Mouse (Mus musculus) T-helper 17 cell (primary cell): Measurements from ENCODE around the gene Kpna1.
"Not testable (repeated sequence)": the region's sequence is repeated elsewhere in the genome, so short reads cannot be mapped to it uniquely, and the experiment has no call there.

Experiments
- in situ Hi-C, 2 experiments: fragments of 300-600 bp; cut with MboI, MseI; formaldehyde crosslinking; loops; 1 replicate in 1 of 2; 2 replicates in 1 of 2; pipeline ENCODE4 v1.15.1; 2025; ENCODE audit warnings: high pct_unique_total_duplicates in 2 of 2

Kpna1 gene

GRCm38 (mm10) chr16:35978450-35978849 is at the start of gene Kpna1:
Gene Kpna1, plus strand, starts transcription at chr16:35978750.
- in situ Hi-C loops, result not testable (repeated sequence)

GRCm38 (mm10) chr16:35932179-35933055 is 46.1 kb upstream of the Kpna1 start:
- in situ Hi-C loops, result loop anchor here (5.0 to 10.0 kb wide), 2 partner anchors 60 to 188 kb away; partner anchors contain the start of gene Parp14 (in 1 of the 2)

GRCm38 (mm10) chr16:35933181-35933580 is 45.4 kb upstream of the Kpna1 start:
- in situ Hi-C loops, result loop anchor here (5.0 to 10.0 kb wide), 2 partner anchors 61 to 188 kb away; partner anchors contain the start of gene Parp14 (in 1 of the 2)

GRCm38 (mm10) chr16:35938211-35939151 is 40.1 kb upstream of the Kpna1 start, which contains the start of the genes Parp9 and Dtx3l:
Gene Parp9, plus strand, starts transcription at chr16:35938470.
Gene Dtx3l, minus strand, starts transcription at chr16:35939151.
- in situ Hi-C loops, result loop anchor here in 1 of 2 experiments (5.0 to 10.0 kb wide), 2 partner anchors 66 to 194 kb away; partner anchors contain the start of gene Parp14

- in situ Hi-C loops, result loop anchor here in 1 of 2 experiments (5.0 to 10.0 kb wide), 2 partner anchors 67 to 194 kb away; partner anchors contain the start of gene Parp14
These were observed 39.3 kb upstream of the Kpna1 start for GRCm38 (mm10) chr16:35939261-35939660.

- in situ Hi-C loops, result loop anchor here (5.0 to 10.0 kb wide), 3 partner anchors 67 to 665 kb away; partner anchors contain the start of gene Parp14 (in 1 of the 2)
These were observed 38.9 kb upstream of the Kpna1 start for GRCm38 (mm10) chr16:35939690-35940089.

- in situ Hi-C loops, result loop anchor here in 1 of 2 experiments (10.0 kb wide), 1 partner anchor 663 kb away; no protein-coding TSS in a partner anchor
These were observed 37.2 kb upstream of the Kpna1 start for GRCm38 (mm10) chr16:35941382-35941781.

GRCm38 (mm10) chr16:35949264-35949663 is 29.3 kb upstream of the Kpna1 start:
- in situ Hi-C loops, result loop anchor here in 1 of 2 experiments (10.0 kb wide), 1 partner anchor 656 kb away; no protein-coding TSS in a partner anchor

- in situ Hi-C loops, result loop anchor here in 1 of 2 experiments (25.0 kb wide), 1 partner anchor 589 kb away; the partner anchor contains the start of gene Sec22a
These were observed 27.3 kb upstream of the Kpna1 start for GRCm38 (mm10) chr16:35951216-35951615.

GRCm38 (mm10) chr16:35952628-35953130 is 25.9 kb upstream of the Kpna1 start:
- in situ Hi-C loops, result loop anchor here in 1 of 2 experiments (25.0 kb wide), 1 partner anchor 590 kb away; the partner anchor contains the start of gene Sec22a

- in situ Hi-C loops, result loop anchor here in 1 of 2 experiments (25.0 kb wide), 1 partner anchor 604 kb away; the partner anchor contains the start of gene Sec22a
These were observed 12.6 kb upstream of the Kpna1 start for GRCm38 (mm10) chr16:35965991-35966390.

GRCm38 (mm10) chr16:35966411-35967115 is 12.0 kb upstream of the Kpna1 start:
- in situ Hi-C loops, result loop anchor here in 1 of 2 experiments (25.0 kb wide), 1 partner anchor 604 kb away; the partner anchor contains the start of gene Sec22a

- in situ Hi-C loops, result loop anchor here in 1 of 2 experiments (25.0 kb wide), 1 partner anchor 605 kb away; the partner anchor contains the start of gene Sec22a
These were observed 11.2 kb upstream of the Kpna1 start for GRCm38 (mm10) chr16:35967319-35967718.

GRCm38 (mm10) chr16:35968149-35968548 is 10.4 kb upstream of the Kpna1 start:
- in situ Hi-C loops, result loop anchor here in 1 of 2 experiments (25.0 kb wide), 1 partner anchor 606 kb away; the partner anchor contains the start of gene Sec22a

- in situ Hi-C loops, result loop anchor here in 1 of 2 experiments (25.0 kb wide), 1 partner anchor 612 kb away; the partner anchor contains the start of gene Sec22a
These were observed 4.5 kb upstream of the Kpna1 start for GRCm38 (mm10) chr16:35974021-35974420.

GRCm38 (mm10) chr16:35981363-35981821 is 2.8 kb downstream of the Kpna1 start:
- in situ Hi-C loops, result no loop called here

GRCm38 (mm10) chr16:35982506-35982901 is 4.0 kb downstream of the Kpna1 start:
- in situ Hi-C loops, result no loop called here

- in situ Hi-C loops, result no loop called here
These were observed 4.5 kb downstream of the Kpna1 start for GRCm38 (mm10) chr16:35982902-35983516.
